Mouse (Mus musculus) WW6 (cell line): ENCODE results near the gene Rgr.
A peak's percentile ranks its signal among the peaks of the same experiment; 100 is the strongest.

Source experiments
- DNase-seq: peaks from one replicate; pipeline ENCODE4 v3.0.0-alpha.2; 2013; ENCODE audit warnings: low read depth, low spot score

Rgr gene

DNA sequence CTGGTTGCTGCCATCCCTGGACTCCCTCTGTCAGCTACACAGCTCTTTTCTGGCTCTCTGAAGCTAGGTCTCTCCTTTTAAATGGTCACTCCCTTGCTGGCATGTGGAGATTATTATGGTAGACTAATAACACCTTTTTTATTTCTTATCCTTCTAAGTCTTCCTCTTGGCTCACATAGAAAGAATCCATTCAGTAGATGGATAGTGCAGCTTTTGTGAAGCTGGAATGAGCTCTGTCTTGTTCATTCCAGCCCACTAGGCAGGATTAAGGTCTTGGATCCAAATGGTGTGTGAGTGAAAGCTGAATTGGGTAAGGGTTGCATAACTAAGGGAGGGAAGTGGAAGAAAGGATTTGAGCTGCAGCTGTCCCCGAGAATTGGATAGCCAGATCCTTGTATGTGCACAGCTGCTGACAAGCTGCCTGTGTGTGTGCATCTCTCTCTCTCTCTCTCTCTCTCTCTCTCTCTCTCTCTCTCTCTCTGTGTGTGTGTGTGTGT, at the start of gene Rgr:
Gene Rgr (minus strand): TSS at position 51 of the 497 bp plus-strand sequence.
- no peak for DNase-seq

DNA sequence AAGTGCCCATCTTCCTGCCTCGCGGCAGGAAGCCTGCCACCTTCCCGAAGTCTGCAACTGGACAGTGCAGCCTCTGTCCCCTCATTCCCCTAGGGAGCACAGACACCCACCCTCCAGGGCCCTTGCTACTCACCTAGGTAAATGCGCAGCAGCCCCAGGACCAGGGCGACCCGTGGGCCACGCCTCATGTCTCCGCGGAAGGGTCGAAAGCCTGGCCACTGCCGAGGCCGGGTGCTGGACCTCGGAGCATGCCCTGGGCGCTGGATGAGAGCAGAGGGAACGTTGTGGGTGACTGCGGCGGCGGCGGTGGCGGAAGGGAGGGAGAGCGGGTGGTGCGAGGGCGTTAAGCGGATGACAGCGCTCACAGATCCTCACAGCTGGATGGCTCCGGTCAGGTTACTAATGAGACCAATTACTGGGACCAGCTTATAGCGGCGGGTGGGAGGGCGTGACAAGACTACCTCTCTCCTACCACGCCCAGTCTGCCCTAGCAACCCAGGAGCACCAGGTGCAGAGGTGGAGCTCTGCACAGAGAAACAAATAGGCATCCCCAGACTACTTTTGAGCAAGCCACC, 49.3 kb upstream of the Rgr start, which contains the start of gene Cdhr1:
Gene Cdhr1 (minus strand): TSS at position 392 of the 575 bp plus-strand sequence.
- DNase-seq: peak; percentile 74

DNA sequence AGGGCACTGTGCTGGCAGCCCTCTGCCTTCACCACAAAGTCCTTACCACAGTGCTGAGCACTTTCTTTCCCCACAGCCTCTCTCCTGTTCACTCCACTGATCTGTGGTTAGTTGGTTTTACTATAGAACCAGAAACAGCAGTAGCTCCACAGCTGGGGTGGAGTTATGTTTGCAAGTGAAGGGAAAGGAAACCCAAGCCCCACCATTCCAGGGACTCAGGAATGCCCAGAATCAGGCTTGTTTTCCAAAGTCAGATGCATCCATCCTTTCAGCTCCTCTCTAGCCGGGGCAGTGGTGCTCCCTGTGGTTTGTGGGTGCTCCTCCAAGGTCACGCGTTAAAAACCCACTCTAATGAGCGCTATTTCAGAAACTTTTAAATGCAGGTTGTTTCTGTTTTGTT, 46.8 kb upstream of the Rgr start:
- DNase-seq: no peak

DNA sequence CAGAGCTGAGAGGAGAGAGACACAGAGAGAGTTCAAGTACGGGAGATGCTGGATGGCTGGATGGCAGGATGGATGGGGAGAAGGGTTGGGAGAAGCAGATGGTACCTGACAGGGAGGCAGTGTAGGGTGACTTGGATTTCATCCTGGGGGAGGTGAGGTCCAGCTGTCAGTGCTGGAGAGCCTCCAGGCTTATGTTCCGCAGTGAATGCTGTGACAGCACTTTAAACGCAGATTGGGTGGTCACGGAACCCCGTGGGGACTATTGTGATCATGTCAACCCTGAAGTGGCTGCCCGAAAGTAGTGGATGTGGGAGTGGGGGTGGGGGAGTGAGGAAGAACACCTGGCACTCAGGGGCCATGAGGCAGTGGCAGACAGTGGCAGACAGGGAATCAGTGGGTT, 45.7 kb upstream of the Rgr start:
- DNase-seq: no peak

DNA sequence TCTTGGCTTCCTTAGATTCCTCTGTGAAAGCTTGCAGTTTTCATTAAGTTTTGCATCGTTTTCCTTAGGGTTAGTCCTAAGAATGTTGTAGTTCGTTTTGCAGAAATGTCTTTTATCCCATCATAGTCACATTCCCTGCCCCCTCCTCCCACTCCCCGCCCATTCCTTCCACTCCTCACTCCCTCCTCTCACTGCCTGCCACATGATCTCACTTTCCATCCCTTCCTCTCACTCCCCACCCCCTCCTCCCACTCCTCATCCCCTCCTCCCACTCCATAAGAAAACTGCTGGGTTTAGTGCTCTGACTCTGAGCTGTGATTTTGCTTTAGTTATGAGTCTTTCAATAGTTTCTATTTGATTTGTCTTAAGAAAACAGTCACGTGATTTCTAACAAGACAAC, 35.0 kb upstream of the Rgr start:
- no peak for DNase-seq

DNA sequence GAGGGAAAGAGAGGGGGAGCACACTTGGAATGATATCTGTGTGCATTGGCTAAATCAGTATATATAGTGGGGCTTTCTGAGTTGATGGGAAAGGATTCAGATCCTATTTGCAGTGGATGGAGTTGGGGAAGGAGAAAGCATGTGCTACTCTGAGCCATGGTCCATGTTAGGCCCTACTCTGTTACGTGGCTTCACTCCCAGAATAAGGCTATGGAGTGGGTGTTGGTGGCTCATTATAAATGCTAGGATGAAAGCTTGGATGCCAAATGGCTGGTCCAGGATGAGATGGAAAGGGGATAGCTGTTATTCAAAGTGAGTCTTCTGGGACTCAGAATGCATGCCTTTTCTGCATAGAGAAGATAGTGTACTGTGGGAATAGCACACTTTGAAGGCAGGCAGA, 32.0 kb upstream of the Rgr start:
- DNase-seq: no peak

DNA sequence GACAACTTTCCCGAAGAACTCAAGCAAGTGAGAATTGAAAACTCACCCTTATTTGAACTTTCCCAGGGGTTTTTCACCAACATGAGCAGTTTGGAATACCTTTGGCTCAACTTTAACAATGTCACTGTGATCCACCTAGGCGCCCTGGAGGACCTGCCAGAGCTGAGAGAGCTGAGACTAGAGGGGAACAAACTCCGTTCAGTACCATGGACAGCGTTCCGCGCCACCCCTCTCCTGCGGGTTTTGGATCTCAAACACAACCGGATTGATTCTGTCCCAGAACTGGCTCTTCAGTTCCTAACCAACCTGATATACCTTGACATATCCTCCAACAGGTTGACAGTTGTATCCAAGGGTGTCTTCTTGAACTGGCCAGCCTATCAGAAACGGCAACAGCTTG, 19.8 kb upstream of the Rgr start:
- DNase-seq: peak; percentile 34

DNA sequence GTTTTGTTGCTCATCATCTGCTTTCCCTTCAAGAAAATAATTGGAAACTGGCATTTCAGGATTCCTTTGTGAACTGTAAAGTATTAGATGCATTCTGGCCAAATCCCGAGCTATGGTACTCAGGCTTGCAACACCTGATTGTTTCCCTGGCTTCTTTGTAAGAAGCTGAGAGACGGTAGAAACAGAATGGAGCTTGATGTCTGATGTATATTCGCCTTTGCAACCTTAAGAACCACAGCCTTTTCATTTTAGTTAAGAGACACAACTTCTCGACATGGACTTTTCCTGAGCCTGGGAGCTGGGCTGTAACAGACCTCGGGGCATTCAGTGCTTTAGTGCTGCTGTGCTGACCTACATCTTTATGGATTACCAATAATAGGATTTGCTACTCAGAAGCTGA, 18.9 kb upstream of the Rgr start, which contains the start of gene Lrit2:
Gene Lrit2 (plus strand): TSS at position 301 of the 400 bp plus-strand sequence.
- DNase-seq: no peak

DNA sequence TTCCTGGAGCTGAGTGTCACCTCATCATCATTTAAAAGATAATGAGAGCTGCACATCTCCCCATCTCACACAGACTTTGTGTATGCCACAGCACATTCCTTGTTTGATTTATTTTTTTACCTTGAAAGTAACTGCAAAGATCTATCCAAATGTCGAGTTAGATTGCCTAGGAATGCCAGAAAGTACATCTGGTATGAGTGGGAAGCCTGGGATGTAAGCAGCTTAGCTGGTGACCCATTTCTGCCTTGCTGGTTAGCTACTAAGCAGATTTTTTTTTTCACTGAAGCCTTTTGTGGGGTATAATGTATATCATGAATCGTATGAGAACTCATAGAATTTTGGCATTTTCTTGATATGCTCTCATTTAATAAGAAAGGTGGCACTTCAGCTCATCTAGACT, 17.9 kb upstream of the Rgr start:
- no peak for DNase-seq

DNA sequence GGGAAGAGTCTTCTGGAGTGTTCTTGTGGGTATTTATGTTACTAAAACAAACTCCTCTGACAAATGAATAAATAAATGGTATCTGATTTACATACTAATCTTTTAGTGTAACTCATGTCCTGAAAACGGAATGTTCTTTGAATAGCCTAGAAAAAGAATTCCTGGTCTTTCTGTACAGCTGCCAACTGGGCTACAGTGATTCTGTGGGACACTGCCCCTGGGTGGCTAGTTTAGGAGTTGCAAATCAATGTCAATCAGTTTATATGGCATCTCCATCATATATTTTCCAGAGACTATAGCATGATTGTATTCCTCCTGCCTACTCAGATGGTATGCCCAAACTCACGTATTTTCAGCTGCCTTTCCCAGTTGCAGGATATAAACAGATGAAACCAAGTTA, 16.1 kb upstream of the Rgr start:
- no peak for DNase-seq

DNA sequence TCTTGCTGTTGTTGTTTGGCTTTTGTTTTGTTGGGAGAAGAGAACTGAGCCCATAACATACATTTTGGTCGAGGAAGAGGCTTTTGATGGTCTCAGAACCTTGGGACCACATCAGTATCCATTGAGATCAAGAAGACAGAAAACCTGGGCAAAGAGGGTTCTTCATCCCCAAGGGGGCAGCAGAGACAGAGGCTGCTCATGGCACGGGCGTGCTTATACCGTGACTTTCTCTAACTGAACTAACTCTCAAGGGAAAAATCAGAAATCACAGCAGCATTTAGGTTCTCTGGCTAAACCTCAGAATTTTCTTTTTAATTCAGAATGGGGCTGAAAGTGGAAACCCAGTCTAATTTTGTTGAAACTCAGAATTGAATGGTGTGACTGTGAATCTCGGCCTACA, 14.3 kb downstream of the Rgr start:
- no peak for DNase-seq

DNA sequence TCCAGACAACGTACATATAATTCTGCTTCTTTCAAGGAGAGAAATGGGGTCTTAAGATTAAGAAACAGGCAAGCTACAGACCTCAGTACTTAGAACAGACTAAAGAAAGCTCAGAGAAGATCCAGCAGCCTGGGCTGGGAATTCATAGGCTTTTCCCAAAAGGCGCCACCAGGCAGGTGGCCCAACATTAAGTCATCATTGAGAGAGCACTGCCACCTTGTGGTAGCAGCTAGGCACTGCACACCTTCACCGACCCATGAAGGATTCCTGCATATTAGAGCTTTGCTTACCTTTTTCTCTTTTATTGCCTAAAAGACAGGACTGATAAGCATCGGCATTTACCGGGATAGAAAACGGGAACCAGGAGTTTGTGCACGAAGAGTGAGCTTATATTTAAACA, 15.5 kb downstream of the Rgr start:
- peak; percentile 29 for DNase-seq

DNA sequence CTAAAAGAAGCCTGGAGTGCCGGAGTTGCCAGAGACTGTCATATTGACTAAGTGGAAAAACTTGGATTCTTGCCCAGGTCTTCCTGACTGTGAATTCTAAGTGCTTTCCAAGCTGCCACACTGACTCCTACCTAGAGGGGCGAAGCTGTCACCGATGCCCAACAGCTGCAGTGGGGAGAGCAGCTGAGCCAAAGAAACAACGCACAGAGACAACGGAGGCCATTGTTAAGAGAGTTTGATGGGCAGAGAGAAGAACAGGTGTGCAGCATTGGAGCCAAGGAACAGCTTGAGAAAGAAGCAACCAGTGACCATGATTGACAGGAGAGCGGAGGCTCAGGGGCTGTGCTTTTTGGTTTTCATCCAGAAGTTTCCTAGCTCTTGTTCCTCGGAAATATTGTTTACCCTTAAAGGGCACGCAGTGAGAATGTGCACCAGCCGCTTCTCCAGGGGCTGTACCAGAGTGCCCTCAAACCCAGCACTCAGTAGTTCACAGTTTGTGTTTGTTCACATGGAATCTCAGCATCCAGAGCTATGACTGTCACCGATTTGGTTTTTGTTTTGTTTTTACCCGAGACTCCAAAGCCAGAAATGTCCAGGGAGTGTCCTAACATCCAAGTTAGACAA, 16.2 kb downstream of the Rgr start:
- DNase-seq: no peak

DNA sequence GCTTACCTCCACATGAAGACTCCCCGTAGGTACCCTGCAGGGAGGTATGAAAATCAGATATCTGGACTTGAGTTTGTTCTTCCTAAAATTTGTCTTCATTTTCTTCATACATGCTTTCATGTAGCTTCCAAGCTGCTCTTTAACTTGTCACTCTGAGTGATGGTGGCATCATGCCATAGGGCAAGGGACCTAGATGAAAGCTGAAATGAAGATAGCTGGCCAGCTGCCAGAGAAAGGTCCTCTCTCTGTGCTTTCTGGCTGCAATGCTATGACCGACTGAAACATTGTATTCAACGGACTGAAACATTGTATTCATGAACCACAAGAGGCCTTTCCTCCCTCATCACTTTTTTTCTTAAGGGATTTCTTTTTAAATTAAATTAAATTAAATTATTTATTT, 20.2 kb downstream of the Rgr start:
- no peak for DNase-seq

DNA sequence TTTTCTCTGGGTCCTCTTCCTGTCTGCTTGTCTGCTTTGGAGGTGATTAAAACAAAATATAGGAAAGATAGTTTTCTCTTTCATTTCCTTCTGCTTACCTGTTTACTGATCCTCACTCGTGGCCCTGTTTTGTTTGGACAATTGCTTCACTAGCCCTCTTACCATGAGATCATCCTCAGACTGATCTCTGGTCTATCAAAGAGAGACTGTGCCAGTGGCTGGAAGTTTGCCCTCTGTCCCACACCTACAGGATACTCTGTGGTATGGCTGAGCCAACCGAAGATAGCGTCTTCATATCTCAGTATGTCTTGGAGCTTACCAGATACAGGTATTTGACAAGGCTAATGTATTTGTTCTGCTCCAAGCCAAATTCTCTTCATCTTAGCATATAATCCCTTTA, 20.8 kb downstream of the Rgr start:
- DNase-seq: no peak

DNA sequence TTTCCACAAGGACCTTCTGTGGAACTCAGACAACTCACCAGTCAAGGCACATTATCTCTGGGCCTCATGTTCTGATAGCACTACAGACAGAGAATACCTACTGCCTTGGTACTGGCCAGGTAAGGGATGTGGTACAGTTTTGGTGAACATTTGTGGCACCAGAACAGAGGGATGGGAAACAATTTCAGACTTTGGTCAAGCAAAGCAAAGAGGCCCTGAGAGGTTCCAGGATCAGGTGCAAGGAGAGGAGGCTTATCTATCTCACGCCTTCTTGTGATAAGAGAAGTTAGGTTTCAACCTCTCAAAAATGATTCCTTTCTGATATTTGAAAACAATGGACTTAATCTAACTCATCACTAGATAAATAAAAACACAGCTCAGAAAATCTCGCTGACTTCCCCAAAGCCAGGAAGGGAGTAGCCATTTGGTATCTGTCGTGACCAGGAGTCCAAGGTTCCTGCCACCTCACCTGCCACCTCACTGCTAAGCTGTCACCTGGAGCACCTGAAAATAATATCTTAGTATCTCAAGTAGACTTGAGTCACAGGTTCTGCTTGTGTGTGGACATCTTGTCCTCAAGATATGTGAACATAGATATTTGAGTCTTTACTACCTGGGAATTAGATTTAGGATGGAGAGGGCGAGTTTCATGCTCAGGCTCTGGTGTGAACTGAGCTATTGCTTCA, 21.4 kb downstream of the Rgr start:
- DNase-seq: no peak

DNA sequence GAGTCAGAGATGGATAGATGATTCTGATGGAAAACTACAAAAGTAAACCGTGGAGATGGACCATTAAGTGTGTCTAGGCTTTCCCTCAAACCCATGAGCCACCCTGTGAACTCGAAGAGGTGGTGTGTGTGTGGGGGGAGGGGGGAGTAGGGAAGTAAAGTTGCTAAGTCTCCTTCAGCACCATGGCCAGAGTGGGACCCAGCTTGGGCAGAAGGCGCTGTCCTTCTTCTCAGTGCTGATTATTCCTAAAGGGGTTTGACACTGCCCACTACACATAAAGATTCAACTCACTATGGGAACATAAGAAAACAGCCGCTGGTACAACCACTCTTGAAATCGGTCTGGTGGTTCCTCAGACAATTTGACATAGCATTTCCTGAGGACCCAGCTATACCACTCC, 32.9 kb downstream of the Rgr start:
- DNase-seq: peak; percentile 13

DNA sequence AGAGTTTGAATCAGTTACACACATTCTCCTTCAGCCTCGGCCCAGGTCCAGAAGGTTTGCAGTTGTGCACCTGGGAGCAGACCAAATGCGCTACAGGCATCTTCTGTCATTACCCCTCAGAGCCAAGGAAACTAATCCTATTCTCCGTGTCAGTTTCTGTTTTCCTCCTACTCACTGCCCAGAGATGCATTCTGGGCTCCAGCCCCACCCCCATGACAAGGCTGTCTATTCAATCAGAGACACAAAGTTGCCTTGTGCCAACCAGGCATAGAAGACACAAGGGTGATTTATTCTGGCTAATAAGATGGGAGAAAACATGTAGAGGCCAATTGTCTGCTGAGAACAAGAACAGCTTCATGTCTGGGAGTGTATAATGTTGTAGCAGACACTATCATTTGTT, 35.1 kb downstream of the Rgr start:
- no peak for DNase-seq

DNA sequence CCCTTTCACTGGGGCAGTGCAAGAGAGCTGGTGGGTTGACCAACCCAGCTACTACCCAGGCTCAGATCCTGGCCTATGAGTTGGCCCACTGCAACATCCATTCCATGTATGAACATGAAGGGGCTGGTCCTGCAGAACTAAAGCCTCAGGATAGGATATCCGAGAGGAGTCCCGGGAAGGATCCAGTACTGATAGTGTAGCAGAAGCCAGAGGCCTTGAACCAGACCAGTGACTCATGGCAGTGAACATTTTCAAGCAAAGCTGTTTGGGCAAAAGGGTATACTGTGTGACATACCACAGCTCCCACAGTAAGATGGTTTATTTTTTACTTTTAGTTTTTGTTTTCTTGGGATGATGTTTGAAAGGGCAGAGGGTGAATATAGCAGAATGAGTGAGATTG, 39.1 kb downstream of the Rgr start:
- no peak for DNase-seq

DNA sequence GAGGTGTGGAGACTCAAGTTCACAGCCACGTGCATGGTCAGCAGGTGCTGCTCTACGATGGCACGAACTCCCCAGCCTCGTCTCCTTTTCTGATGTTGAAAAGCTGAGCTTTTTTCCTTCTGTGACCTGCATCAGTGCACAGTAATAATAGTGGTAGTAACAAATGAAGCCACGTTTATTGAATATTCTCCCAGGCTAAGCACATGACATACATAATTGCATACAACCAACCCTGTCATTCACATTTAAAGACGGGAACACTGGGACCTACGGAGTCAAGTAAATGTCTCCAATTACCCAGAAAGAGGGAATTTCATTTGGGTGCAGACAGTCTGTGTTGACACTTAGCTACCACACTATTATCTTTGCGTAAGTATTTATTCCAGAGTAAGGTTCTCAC, 42.3 kb downstream of the Rgr start:
- DNase-seq: no peak

DNA sequence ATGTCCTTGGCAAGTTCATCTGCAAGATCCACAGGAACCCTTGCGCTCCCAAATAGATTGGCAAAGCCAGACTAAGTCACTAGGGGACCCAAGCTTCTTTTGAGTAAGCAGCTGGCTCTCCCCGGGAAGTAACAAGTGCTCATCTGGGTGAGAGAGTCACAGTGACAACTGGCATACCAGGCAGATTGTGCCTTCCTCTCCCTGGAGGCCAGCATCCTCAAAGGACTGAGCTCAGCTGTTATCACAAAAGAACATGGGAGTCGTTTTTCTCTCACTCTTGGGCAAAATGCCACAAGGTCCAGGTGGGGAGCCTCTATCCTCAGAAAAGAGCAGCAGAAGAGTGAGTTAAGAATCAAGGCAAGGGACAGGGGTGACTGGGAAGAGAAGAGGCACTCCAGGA, 42.9 kb downstream of the Rgr start:
- no peak for DNase-seq

DNA sequence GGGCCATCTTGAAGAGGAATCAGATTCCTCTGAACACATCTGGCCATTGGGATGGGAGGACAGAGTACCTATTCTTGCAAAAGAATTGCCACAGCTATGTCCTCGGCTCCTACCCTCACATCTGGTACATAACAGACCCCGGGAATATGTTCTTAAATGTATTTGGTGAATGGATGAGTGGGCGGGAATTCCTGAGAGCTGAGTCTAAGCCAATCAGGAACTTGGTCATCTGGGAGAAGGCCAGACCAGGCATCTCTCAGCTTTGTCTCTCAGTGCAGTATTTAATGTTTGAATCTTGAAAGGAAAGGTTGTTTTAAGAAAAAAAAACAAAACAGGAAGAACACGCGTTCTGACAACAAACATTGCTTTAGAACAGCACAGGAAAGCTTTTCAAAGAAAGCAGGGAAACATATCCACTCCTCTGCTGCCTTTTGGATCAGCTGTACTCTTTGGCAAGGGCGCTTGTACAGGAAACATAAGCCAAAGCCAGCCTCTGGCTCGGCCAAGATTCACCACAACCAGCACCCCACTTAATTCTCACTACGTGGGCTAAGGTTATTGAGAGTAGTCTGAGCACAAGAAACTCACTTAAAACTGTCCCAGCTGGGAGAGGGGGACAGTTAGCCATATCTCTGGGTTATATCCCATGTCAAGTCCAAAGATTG, 45.2 kb downstream of the Rgr start:
- DNase-seq: no peak

DNA sequence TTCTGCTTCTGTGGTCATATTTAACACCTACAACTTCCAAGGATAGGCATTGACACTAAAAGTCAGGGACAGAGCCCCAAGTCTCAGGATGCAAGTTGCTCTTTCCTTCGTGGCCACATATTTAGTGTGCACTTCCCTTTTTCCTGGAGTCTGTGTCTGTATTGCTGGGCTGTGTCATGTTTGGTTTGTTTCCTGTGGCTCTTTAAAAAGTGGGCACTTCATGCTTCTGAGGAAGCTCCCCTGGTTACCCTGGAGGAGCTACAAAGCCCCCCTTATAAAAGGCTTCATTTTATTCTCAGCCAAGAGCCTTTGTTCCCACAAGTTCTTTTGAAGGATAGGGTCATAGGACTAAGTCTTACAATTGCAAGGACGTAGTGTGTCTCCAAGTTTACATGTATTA, 45.9 kb downstream of the Rgr start:
- DNase-seq: no peak
